Mouse (Mus musculus): ENCODE data around the gene Iqgap2.

GRCm38 (mm10) chr13:95618309-95618712 lies 273.4 kb downstream of the Iqgap2 start, which contains the start of gene F2r:
- no peak for TF ChIP-seq CTCF (IDR thresholded peaks at IDR 0.05; ENCODE audit: low read depth)
- TF ChIP-seq EP300 (IDR thresholded peaks at IDR 0.05; ENCODE audit: low read depth) = no peak

All from liver, postnatal 0 days (tissue).